Mouse (Mus musculus): ENCODE measurements around the gene Mef2c. TPM values are rescaled to one million over a fixed set of nuclear protein-coding genes. Genes with fewer than 3 reads are reported as not detected.

The Mef2c gene
- polyA plus RNA-seq, 1 experiment from 2014 or later: 41.3 TPM

DNA sequence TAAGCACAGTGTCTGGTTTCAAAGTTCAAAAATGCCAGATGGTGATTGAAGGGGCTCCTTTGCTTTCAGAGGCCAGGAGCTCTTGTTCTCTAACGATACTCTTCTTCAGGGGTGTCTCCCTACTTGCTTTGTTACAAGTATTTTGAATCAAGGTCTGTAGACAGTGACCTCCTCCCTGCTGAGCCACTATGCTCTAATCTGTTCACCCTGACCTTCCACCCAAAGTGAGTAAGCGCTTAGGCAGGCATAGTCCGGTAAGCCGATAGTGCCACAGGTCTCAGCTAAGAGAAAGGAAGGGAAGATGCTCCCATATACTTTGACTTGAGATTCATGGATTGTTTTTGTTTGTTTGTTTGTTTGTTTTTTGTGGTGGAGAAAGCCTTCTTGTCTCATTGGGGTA, 69.5 kb downstream of the Mef2c start:
- no peak overlapping the region for H3K4me3 ChIP-seq (ENCODE audit: low read depth, low read length)
- no peak overlapping the region for H3K9ac ChIP-seq (ENCODE audit: low read depth, low read length)
- no peaks in the 10 kb centered on the region for H3K27me3 ChIP-seq (ENCODE audit: control insufficient read depth, insufficient read depth, low read depth, low read length)
- peaks cover 3% of the 10 kb centered on the region; the same call in 1 of the 2 replicates for H3K4me1 ChIP-seq (ENCODE audit: control insufficient read depth, insufficient read depth, low read length)
- H3K9me3 ChIP-seq (replicated peaks; ENCODE audit: control insufficient read depth, low read length, poor library complexity, severe bottlenecking): no peaks in the 10 kb centered on the region
- WGBS: 41% methylated on average over 4 of the region's 4 CpGs
- no peak for ATAC-seq
- no peaks in the 10 kb centered on the region for H3K36me3 ChIP-seq (ENCODE audit: control insufficient read depth, insufficient read depth, low read length)
- H3K4me2 ChIP-seq (ENCODE audit: low read length): no peak overlapping the region
- H3K27ac ChIP-seq (ENCODE audit: low read length): no peak overlapping the region

GRCm38 (mm10) chr13:83573855-83574583, 70.2 kb downstream of the Mef2c start:
- H3K27ac ChIP-seq (ENCODE audit: low read length): no peak overlapping the region
- ATAC-seq: no peak
- no peaks in the 10 kb centered on the region for H3K9me3 ChIP-seq (replicated peaks; ENCODE audit: control insufficient read depth, low read length, poor library complexity, severe bottlenecking)
- 37% methylated on average over 8 of the region's 8 CpGs for WGBS
- H3K27me3 ChIP-seq (ENCODE audit: control insufficient read depth, insufficient read depth, low read depth, low read length): no peaks in the 10 kb centered on the region
- H3K4me3 ChIP-seq (ENCODE audit: low read depth, low read length): no peak overlapping the region
- no peak overlapping the region for H3K4me2 ChIP-seq (ENCODE audit: low read length)
- no peak overlapping the region for H3K9ac ChIP-seq (ENCODE audit: low read depth, low read length)
- no peaks in the 10 kb centered on the region for H3K36me3 ChIP-seq (ENCODE audit: control insufficient read depth, insufficient read depth, low read length)
- H3K4me1 ChIP-seq (ENCODE audit: control insufficient read depth, insufficient read depth, low read length): peaks cover 1% of the 10 kb centered on the region; the same call in 1 of the 2 replicates

- Histone ChIP-seq H3K4me1 (ENCODE audit: control insufficient read depth, insufficient read depth, low read length) (no peaks in the 10 kb centered on the region), H3K9ac (ENCODE audit: low read depth, low read length) (no peak overlapping the region), H3K27ac (ENCODE audit: low read length) (no peak overlapping the region), H3K4me2 (ENCODE audit: low read length) (no peak overlapping the region), H3K9me3 (replicated peaks; ENCODE audit: control insufficient read depth, low read length, poor library complexity, severe bottlenecking) (no peaks in the 10 kb centered on the region), H3K4me3 (ENCODE audit: low read depth, low read length) (no peak overlapping the region), H3K36me3 (ENCODE audit: control insufficient read depth, insufficient read depth, low read length) (no peaks in the 10 kb centered on the region), H3K27me3 (ENCODE audit: control insufficient read depth, insufficient read depth, low read depth, low read length) (no peaks in the 10 kb centered on the region)
- 50% methylated on average over 8 of the region's 8 CpGs for WGBS
- no peak for ATAC-seq
Observed at GRCm38 (mm10) chr13:83574866-83575265, 71.0 kb downstream of the Mef2c start.

DNA sequence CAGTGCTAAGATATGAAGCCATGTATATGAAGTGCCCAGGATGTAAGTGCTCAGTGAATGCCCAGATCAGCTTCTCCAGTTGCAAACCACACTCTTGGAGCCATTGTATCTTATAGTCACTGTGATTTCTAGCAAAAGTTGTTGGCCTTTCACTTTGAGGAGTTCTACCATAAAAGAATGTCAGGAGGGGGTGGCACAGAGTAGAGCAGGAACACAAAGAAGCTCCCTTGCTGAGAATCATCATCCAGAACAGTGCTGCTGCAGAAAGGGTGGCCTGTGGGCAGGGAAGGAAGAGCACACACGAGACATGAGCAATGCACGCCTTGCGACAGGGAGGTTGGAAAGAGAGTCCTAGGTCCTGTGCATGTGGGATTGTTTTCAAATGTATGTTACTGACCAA, 75.6 kb downstream of the Mef2c start:
- H3K27ac ChIP-seq (ENCODE audit: low read length): no peak overlapping the region
- H3K36me3 ChIP-seq (ENCODE audit: control insufficient read depth, insufficient read depth, low read length): no peaks in the 10 kb centered on the region
- H3K27me3 ChIP-seq (ENCODE audit: control insufficient read depth, insufficient read depth, low read depth, low read length): no peaks in the 10 kb centered on the region
- H3K9ac ChIP-seq (ENCODE audit: low read depth, low read length): no peak overlapping the region
- H3K4me1 ChIP-seq (ENCODE audit: control insufficient read depth, insufficient read depth, low read length): no peaks in the 10 kb centered on the region
- H3K4me3 ChIP-seq (ENCODE audit: low read depth, low read length): no peak overlapping the region
- no peak for ATAC-seq
- 88% methylated on average over 3 of the region's 3 CpGs for WGBS
- H3K4me2 ChIP-seq (ENCODE audit: low read length): no peak overlapping the region
- no peaks in the 10 kb centered on the region for H3K9me3 ChIP-seq (replicated peaks; ENCODE audit: control insufficient read depth, low read length, poor library complexity, severe bottlenecking)

DNA sequence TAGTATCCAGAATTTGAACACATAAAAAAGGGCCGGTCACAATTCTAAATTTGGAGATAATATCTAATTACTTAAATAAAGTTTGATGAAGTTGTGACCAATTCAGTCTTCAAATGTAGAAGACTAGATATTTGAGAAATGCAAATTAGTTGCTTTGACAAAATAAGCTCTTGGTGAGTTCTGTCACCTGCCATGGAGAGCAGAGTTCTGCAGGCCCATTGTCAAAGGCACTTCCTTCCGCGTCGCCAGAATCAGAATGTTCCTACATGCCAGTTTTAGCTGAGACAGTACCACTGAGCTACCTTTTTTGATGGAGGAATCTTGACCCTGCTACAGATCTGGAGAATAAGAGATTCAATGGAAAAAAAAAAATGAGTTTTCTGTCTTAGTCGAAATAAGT, 77.0 kb downstream of the Mef2c start:
- H3K4me3 ChIP-seq (ENCODE audit: low read depth, low read length): no peak overlapping the region
- 84% methylated on average over 5 of the region's 5 CpGs for WGBS
- H3K36me3 ChIP-seq (ENCODE audit: control insufficient read depth, insufficient read depth, low read length): no peaks in the 10 kb centered on the region
- no peak overlapping the region for H3K9ac ChIP-seq (ENCODE audit: low read depth, low read length)
- ATAC-seq: no peak
- no peak overlapping the region for H3K4me2 ChIP-seq (ENCODE audit: low read length)
- H3K4me1 ChIP-seq (ENCODE audit: control insufficient read depth, insufficient read depth, low read length): no peaks in the 10 kb centered on the region
- H3K9me3 ChIP-seq (replicated peaks; ENCODE audit: control insufficient read depth, low read length, poor library complexity, severe bottlenecking): no peaks in the 10 kb centered on the region
- H3K27me3 ChIP-seq (ENCODE audit: control insufficient read depth, insufficient read depth, low read depth, low read length): no peaks in the 10 kb centered on the region
- H3K27ac ChIP-seq (ENCODE audit: low read length): no peak overlapping the region

- H3K4me2 ChIP-seq (ENCODE audit: low read length): no peak overlapping the region
- no peaks in the 10 kb centered on the region for H3K9me3 ChIP-seq (replicated peaks; ENCODE audit: control insufficient read depth, low read length, poor library complexity, severe bottlenecking)
- no peak overlapping the region for H3K27ac ChIP-seq (ENCODE audit: low read length)
- H3K4me1 ChIP-seq (ENCODE audit: control insufficient read depth, insufficient read depth, low read length): no peaks in the 10 kb centered on the region
- 86% methylated on average over 1 of the region's 1 CpGs for WGBS
- H3K36me3 ChIP-seq (ENCODE audit: control insufficient read depth, insufficient read depth, low read length): no peaks in the 10 kb centered on the region
- H3K27me3 ChIP-seq (ENCODE audit: control insufficient read depth, insufficient read depth, low read depth, low read length): no peaks in the 10 kb centered on the region
- H3K4me3 ChIP-seq (ENCODE audit: low read depth, low read length): no peak overlapping the region
- no peak for ATAC-seq
- H3K9ac ChIP-seq (ENCODE audit: low read depth, low read length): no peak overlapping the region
Observed at GRCm38 (mm10) chr13:83582564-83582963, 78.7 kb downstream of the Mef2c start.

DNA sequence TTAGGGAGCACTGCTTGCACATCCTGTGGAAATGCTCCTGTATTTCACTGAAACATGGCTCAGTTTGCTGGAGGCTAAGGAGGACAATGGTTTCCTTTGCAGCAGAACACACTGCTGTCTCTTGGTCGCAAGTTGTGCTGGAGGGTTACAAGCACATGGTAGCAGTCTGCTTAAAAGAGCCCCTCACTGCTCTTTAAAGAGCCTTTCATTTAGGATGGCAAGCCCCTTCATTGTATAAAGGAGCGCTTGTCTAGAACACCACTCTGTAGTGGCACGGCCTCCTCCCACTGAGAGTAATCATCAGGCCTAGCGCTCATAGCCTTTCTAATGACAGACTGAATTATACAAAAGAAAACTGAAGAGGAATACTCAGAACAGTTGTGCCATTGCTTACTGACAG, 80.0 kb downstream of the Mef2c start:
- Histone ChIP-seq H3K27me3 (ENCODE audit: control insufficient read depth, insufficient read depth, low read depth, low read length) (no peaks in the 10 kb centered on the region), H3K4me3 (ENCODE audit: low read depth, low read length) (no peak overlapping the region), H3K9me3 (replicated peaks; ENCODE audit: control insufficient read depth, low read length, poor library complexity, severe bottlenecking) (no peaks in the 10 kb centered on the region), H3K27ac (ENCODE audit: low read length) (no peak overlapping the region), H3K36me3 (ENCODE audit: control insufficient read depth, insufficient read depth, low read length) (no peaks in the 10 kb centered on the region), H3K4me1 (ENCODE audit: control insufficient read depth, insufficient read depth, low read length) (no peaks in the 10 kb centered on the region), H3K4me2 (ENCODE audit: low read length) (no peak overlapping the region), H3K9ac (ENCODE audit: low read depth, low read length) (no peak overlapping the region)
- ATAC-seq: no peak
- 56% methylated on average over 4 of the region's 4 CpGs for WGBS

DNA sequence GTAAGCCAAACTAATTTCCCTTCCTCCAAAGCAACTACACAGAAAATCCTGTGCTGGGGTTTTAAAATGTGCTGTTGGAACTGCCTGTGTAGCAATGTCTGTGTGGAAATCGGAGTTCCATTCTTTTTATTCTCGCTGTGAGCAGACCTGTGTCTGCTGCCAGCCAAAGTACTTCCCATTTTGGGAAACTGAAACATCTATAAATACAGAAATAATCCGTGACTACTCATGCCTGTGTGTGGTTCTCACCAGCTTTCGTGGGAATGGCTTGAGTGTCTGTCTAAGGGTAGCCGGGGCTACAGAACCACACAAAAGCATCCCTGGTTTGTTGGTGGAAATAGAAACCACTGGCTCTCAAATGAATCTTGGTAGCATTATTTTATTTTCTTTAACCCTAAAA, 81.5 kb downstream of the Mef2c start:
- 81% methylated on average over 5 of the region's 5 CpGs for WGBS
- no peak overlapping the region for H3K4me2 ChIP-seq (ENCODE audit: low read length)
- no peak for ATAC-seq
- no peaks in the 10 kb centered on the region for H3K4me1 ChIP-seq (ENCODE audit: control insufficient read depth, insufficient read depth, low read length)
- no peak overlapping the region for H3K4me3 ChIP-seq (ENCODE audit: low read depth, low read length)
- H3K36me3 ChIP-seq (ENCODE audit: control insufficient read depth, insufficient read depth, low read length): no peaks in the 10 kb centered on the region
- no peaks in the 10 kb centered on the region for H3K27me3 ChIP-seq (ENCODE audit: control insufficient read depth, insufficient read depth, low read depth, low read length)
- H3K9me3 ChIP-seq (replicated peaks; ENCODE audit: control insufficient read depth, low read length, poor library complexity, severe bottlenecking): no peaks in the 10 kb centered on the region
- H3K9ac ChIP-seq (ENCODE audit: low read depth, low read length): no peak overlapping the region
- H3K27ac ChIP-seq (ENCODE audit: low read length): no peak overlapping the region

- no peaks in the 10 kb centered on the region for H3K27me3 ChIP-seq (ENCODE audit: control insufficient read depth, insufficient read depth, low read depth, low read length)
- no peak overlapping the region for H3K4me2 ChIP-seq (ENCODE audit: low read length)
- H3K4me3 ChIP-seq (ENCODE audit: low read depth, low read length): no peak overlapping the region
- H3K9ac ChIP-seq (ENCODE audit: low read depth, low read length): no peak overlapping the region
- no peaks in the 10 kb centered on the region for H3K4me1 ChIP-seq (ENCODE audit: control insufficient read depth, insufficient read depth, low read length)
- no peaks in the 10 kb centered on the region for H3K9me3 ChIP-seq (replicated peaks; ENCODE audit: control insufficient read depth, low read length, poor library complexity, severe bottlenecking)
- H3K27ac ChIP-seq (ENCODE audit: low read length): no peak overlapping the region
- H3K36me3 ChIP-seq (ENCODE audit: control insufficient read depth, insufficient read depth, low read length): no peaks in the 10 kb centered on the region; the same call in 1 of the 2 replicates
- WGBS: 82% methylated on average over 2 of the region's 2 CpGs
- no peak for ATAC-seq
Observed at GRCm38 (mm10) chr13:83588186-83588585, 84.4 kb downstream of the Mef2c start.
